Mouse (Mus musculus) cerebellum, adult 9-11 months (tissue): ENCODE measurements around the gene Slc29a4.

ENCODE experiments used
- DNase-seq: peaks from one replicate; pipeline ENCODE4 v3.0.0; 2022

Gene Slc29a4

DNA sequence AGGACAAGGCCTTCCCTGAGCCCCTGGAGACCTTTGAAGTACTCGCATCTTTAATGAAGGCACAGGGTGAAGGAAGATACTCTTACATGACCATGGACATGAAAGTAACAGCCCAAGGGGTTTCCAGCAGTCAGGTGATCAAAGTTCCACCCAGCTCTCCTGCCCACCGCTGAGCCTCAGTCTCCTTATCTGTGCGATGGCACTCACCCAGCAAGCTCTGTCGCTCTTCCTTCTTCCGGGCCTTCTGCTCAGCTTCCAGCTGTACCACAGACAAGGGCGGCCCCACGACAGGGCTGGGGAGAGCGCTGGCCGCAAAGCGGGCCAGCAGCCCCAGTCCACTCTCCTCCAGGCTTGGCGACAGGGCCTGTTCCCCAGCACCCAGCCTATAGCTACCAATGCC, 57.9 kb downstream of the Slc29a4 start:
- DNase-seq: peak; percentile 5

DNA sequence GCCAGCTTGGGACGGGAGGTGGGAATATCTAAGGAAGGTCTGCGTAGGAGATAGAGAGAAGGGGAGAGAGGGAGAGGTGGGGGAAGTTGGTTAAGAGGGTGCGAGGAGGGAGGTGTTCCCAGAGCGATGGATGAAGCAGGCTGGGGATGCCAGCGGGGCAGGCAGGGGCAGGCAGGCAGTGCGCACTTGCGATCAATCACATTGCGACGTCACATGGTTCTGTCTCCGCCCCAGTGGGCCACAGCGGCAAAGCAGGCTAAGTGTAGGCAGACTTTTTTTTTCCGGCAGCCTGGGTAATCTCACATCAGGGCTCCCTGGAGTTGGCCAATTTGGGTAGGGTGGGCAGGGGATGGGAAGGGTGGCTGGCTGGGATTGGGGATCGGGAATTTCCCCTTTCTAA, 59.9 kb downstream of the Slc29a4 start:
- DNase-seq: peak; percentile 8

DNA sequence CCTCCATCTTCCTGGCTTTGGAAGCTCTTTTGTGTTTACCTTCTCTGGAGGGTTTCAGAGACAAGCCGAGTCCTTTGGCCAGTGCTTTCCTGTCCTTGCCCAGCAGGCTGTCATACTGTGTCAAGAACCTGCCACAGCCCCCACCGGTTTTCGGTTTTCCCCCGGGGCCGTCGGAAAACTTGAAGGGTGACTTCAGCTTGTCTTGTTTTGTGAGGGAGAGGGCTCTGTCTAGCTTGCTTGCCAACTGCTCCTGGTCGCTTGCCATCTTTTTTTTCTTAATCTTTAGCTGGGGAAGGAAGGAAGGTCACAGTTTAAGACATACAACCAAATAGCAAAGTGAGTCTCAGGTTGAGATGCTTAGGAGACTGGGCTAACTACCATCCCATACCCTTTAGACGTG, 67.5 kb downstream of the Slc29a4 start:
- DNase-seq: no peak

DNA sequence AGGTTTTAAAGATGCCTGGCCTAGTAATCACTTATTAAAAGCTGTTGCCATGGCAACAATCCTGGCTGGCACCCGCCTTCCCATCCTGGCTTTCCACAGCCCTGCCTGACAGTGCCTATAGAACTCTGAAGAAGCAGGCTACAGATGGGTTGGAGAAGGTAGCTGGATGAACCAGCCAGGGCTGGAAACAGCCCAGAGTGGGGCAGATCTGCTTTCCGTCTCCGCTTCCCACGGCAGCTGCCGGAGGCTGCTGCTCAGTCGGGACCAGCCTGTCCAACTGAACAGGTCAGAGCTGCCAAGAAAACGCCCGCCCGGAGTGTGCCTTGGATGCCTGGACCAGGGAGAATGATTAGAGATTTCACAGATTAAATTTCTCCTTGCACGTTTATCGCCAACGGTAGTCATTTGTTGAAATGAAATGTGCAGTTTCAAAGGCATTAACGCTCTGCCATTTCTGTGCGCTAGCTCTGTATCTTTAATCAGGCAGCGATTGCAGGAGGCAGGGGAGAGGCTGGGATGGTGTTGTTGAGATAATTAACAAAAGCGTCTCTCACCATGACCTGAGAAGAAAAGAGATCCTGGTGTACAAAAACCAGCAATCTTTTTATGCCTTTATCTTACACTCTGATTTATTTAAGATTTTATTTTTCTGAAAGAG, 69.1 kb downstream of the Slc29a4 start:
- DNase-seq: peak; percentile 85

DNA sequence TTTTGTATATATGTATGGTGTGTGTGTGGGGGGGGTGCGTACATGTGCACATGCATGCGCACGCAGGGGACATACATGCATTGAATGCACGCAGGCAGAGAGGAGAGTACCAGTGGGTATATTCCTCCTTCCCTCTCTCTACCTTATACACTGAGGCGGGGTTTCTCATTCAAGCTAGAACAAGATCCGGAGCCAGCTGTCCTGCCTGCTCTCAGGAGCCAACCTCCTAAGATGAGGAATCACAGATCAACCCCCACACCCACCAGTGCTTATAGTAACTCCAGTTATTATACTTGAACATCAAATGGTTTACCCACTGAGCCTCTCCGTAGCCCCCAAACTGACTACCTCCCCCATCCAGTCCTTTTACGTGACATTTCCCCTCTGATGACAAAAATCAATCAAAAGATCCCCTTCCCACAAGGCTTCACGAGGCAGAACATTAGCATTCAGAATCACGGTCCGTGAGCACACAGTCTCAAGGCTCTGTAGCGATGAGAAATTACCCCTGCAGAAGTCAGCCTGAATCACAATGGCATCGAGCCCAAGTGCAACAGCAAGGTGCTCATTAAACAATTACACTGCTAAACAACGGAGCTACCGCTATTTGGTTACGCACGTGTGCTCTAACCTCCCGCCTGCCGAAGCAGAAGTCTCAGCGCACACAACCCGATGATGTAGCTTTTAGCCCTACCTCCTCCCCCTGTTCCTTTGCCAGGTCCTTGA, 69.9 kb downstream of the Slc29a4 start:
- no peak for DNase-seq

DNA sequence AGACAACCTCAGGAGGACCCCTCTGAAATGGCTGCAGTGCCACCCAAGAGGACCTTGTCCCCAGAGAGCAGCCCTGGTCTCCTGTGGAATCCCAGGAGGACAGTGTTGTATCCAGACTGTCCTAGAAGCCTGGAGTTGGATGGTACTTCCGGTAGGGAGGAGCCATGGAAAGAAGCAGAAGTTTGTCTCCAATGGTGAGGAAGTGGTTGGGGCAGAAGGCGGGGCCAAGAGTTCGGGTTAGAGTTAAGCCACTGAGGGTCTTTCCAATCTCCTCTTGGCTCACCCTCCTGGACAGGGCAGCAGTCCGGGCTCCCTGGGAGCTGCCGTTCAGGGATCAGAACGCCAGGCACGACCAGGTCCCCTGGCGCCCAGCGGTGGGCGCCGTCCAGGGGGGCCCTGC, 72.0 kb downstream of the Slc29a4 start:
- DNase-seq: no peak

DNA sequence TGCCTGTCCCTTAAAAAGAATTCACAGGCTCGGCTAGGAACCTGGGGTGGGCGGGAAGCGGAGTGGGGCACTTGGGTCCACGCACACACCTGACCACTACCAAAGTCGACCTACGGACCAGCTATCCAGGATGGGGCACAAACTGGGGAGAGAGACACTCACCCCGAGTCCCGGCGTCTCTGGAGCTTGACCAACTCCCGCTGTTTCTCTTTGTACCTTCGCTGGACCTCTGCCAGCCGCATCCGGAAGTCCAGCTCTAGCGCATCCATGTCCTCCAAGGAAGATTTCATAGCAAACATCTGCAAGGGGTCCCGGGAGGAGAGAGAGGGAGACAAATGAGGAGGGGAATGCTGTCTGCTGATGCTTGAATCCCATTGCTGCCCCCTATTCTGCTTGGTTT, 72.6 kb downstream of the Slc29a4 start:
- no peak for DNase-seq

DNA sequence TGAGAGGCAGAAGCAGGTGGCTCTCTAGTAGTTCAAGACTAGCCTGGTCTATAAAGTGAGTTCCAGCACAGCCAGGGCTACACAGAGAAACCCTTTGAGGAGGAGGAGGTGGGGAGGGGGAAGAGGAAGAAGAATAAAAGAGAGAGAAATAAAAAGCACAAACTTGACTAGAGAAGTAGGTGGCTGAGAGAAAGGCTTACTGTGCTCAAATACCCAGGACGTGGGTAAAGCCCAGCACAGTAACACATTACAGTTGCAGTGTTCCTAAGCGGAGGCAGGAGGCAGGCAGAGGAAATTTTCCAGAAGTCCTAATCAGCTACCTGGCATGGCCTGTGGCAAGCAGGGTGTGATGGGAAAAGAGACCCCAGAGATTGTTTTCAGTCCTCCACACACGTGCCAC, 74.4 kb downstream of the Slc29a4 start:
- DNase-seq: no peak

DNA sequence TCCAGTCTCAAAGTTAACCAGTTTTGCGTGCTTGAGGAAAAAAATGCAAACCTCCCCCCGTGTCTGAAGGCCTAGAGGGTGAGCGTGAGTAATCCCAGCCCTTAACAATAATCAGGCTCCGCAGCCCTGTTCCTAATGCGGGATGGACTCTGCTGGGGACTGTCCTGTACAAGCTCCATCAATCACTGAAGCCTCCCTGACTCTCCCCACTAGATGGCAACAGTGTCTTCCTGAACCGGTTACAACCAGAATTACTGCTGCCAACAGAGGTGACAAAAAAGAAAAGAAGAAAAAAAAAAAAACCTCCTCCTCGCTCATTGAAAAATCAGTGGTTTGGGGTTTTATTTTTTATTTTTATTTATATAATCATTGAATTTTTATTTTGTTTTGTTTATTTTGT, 75.6 kb downstream of the Slc29a4 start:
- DNase-seq: peak; percentile 85

DNA sequence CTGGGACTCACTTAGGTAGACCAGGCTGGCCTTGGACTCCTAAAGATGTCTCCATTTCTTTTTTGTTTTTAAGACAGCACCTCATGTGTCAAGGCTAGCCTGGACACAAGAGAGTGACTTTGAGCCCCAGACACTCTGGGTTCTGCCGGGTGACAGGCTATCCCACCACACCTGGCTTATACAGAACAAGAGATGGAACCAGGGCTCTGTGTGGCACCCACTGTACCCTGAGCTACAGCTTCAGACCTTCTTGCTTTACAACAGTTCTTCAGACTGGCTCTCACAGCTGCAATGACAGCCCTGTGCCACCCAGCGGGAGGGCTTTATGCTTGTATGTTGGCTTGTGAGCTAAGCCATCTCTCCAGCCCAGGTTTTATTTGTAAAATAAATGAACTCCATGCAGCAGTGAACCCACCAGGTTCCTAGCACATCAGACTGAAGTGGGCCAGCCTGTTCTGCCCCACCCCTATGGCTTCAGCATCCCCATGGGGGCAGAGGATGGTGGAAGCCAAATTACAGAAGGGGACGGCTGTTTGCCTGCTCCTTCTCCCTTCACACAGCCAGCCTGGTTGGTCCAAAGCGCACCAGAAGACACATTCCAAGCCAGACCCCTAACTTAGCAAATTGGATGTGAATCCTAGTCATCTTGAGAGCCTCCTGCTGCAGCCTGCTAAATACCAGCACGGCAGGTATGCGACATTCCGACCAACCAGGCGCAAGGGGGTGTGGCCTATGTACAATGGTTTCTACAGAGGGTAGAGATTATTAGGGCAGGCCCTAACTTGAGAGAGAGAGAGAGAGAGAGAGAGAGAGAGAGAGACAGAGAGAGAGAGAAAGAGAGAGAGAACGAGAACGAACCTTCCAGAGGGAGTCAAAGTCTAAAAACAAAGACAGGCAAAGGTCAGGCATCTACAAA, 76.3 kb downstream of the Slc29a4 start:
- DNase-seq: no peak

DNA sequence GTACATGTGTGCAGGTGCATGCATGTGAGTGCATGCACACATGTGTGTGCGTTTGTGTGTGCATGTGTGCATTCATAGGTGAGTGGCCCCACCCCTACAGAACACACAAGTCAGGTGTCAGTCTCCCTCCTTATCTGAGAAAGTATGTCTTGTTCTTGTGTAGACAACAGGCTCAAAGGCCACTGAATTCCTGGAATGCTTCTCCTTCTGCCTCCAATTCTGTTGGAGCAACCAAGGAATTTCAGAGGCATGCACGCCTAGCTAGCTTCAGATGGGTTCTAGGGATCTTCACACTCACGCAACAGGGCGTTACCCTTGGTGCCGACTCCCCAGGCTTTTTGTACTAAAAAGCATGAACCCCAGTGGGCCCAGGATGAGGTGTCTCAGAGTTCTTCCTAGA, 77.3 kb downstream of the Slc29a4 start:
- DNase-seq: no peak

DNA sequence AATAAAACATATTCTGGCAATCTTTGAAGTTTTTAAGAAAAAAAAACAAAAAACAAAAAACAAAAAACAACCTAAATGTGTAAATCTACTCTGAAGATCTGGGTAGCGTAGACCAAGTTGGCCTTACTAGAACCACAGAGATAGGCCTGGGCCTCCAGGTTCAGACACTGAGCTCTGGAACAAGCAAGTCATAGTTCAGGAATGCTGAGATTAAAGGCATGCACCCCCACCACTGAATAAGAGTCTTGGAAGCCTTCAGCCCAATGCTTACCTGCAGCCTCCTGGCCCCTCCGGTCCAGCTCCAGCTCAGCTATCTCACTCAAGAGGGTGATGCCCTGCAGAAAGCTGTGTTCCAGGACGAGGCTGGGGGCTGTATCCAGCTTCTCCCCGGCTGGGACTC, 78.7 kb downstream of the Slc29a4 start:
- no peak for DNase-seq

DNA sequence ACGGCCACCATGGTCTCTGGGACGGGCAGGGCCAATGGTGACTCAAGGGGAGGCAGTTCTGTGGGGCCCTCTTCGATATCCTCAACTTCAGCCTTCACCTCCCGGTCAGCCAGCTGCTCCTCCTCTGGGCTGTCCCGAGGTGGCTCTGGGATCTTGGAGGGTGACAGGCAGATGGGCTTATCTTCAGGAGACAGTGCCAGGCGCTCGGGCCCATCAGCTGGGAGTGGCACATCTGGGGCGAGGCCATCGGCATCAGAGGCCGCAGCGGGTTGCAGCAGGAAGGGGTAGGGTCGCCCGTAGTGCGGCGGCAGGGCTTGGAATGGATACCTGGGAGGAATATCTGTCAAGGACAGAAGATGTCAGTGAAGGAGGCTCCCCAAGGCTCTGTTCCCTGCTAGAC, 79.7 kb downstream of the Slc29a4 start:
- no peak for DNase-seq
